Mouse (Mus musculus): ENCODE results near the gene Taf9. TPM values are rescaled to one million over a fixed set of nuclear protein-coding genes. Genes with fewer than 3 reads are reported as not detected.

Gene Taf9
- 13.5 and 16.5 TPM in 2 replicates for polyA plus RNA-seq (2012; rRNA removed)

- H3K27me3 ChIP-seq (ENCODE audit: control insufficient read depth, insufficient read depth, low read length): no peaks in the 10 kb centered on the region
- no peak for TF ChIP-seq CTCF (IDR thresholded peaks at IDR 0.05; ENCODE audit: borderline replicate concordance, control insufficient read depth, extremely low read depth, insufficient read depth, low read length, poor library complexity)
- TF ChIP-seq POLR2A (IDR thresholded peaks at IDR 0.05; ENCODE audit: control insufficient read depth, extremely low read depth, insufficient read depth, low read length, poor library complexity): no peak; the same call in 1 of the 2 replicates
- peak within 1 kb of the TSS; percentile 53 for H3K4me3 ChIP-seq (ENCODE audit: control insufficient read depth, insufficient read depth, low read length)
- no peaks in the 10 kb centered on the region; the same call in 1 of the 2 replicates for H3K36me3 ChIP-seq (ENCODE audit: control insufficient read depth, insufficient read depth, low read length)
- WGBS: under 1% methylated on average over 63 of the region's 63 CpGs
- peak within 1 kb of the TSS; percentile 3; the same call in 1 of the 2 replicates for H3K27ac ChIP-seq (ENCODE audit: control insufficient read depth, insufficient read depth, low read length)
- DNase-seq: no peak
- H3K4me1 ChIP-seq (replicated peaks; ENCODE audit: control insufficient read depth, insufficient read depth, low read length): 0 out of 2 replicates have a peak, but pooled peaks cover 2% of the 10 kb centered on the region
Measured at GRCm38 (mm10) chr13:100651439-100652186, at the start of gene Taf9. Gene Taf9, plus strand, starts transcription at chr13:100651579.

GRCm38 (mm10) chr13:100602239-100602902, 49.0 kb upstream of the Taf9 start:
- Histone ChIP-seq H3K4me3 (ENCODE audit: control insufficient read depth, insufficient read depth, low read length) (no peak overlapping the region), H3K36me3 (ENCODE audit: control insufficient read depth, insufficient read depth, low read length) (no peaks in the 10 kb centered on the region), H3K27ac (ENCODE audit: control insufficient read depth, insufficient read depth, low read length) (no peak overlapping the region), H3K27me3 (ENCODE audit: control insufficient read depth, insufficient read depth, low read length) (no peaks in the 10 kb centered on the region), H3K4me1 (replicated peaks; ENCODE audit: control insufficient read depth, insufficient read depth, low read length) (no peaks in the 10 kb centered on the region)
- 75% methylated on average over 5 of the region's 5 CpGs for WGBS
- TF ChIP-seq POLR2A (IDR thresholded peaks at IDR 0.05; ENCODE audit: control insufficient read depth, extremely low read depth, insufficient read depth, low read length, poor library complexity) (no peak), CTCF (IDR thresholded peaks at IDR 0.05; ENCODE audit: borderline replicate concordance, control insufficient read depth, extremely low read depth, insufficient read depth, low read length, poor library complexity) (no peak)
- no peak for DNase-seq

- H3K4me3 ChIP-seq (ENCODE audit: control insufficient read depth, insufficient read depth, low read length): no peak overlapping the region
- 95% methylated on average over 10 of the region's 10 CpGs for WGBS
- no peak for DNase-seq
- no peaks in the 10 kb centered on the region for H3K4me1 ChIP-seq (replicated peaks; ENCODE audit: control insufficient read depth, insufficient read depth, low read length)
- H3K27me3 ChIP-seq (ENCODE audit: control insufficient read depth, insufficient read depth, low read length): no peaks in the 10 kb centered on the region
- H3K27ac ChIP-seq (ENCODE audit: control insufficient read depth, insufficient read depth, low read length): no peak overlapping the region
- no peak for TF ChIP-seq CTCF (IDR thresholded peaks at IDR 0.05; ENCODE audit: borderline replicate concordance, control insufficient read depth, extremely low read depth, insufficient read depth, low read length, poor library complexity)
- no peak for TF ChIP-seq POLR2A (IDR thresholded peaks at IDR 0.05; ENCODE audit: control insufficient read depth, extremely low read depth, insufficient read depth, low read length, poor library complexity)
- no peaks in the 10 kb centered on the region for H3K36me3 ChIP-seq (ENCODE audit: control insufficient read depth, insufficient read depth, low read length)
Measured at GRCm38 (mm10) chr13:100603031-100603737, 48.2 kb upstream of the Taf9 start.

- no peak for DNase-seq
- no peaks in the 10 kb centered on the region for H3K4me1 ChIP-seq (replicated peaks; ENCODE audit: control insufficient read depth, insufficient read depth, low read length)
- H3K4me3 ChIP-seq (ENCODE audit: control insufficient read depth, insufficient read depth, low read length): no peak overlapping the region
- WGBS: 92% methylated on average over 11 of the region's 11 CpGs
- H3K36me3 ChIP-seq (ENCODE audit: control insufficient read depth, insufficient read depth, low read length): no peaks in the 10 kb centered on the region
- H3K27me3 ChIP-seq (ENCODE audit: control insufficient read depth, insufficient read depth, low read length): no peaks in the 10 kb centered on the region
- no peak overlapping the region for H3K27ac ChIP-seq (ENCODE audit: control insufficient read depth, insufficient read depth, low read length)
- TF ChIP-seq POLR2A (IDR thresholded peaks at IDR 0.05; ENCODE audit: control insufficient read depth, extremely low read depth, insufficient read depth, low read length, poor library complexity) (no peak), CTCF (IDR thresholded peaks at IDR 0.05; ENCODE audit: borderline replicate concordance, control insufficient read depth, extremely low read depth, insufficient read depth, low read length, poor library complexity) (no peak)
Measured at GRCm38 (mm10) chr13:100603738-100604095, 47.7 kb upstream of the Taf9 start.

GRCm38 (mm10) chr13:100605845-100606244, 45.5 kb upstream of the Taf9 start:
- H3K4me3 ChIP-seq (ENCODE audit: control insufficient read depth, insufficient read depth, low read length): no peak overlapping the region
- no peak overlapping the region for H3K27ac ChIP-seq (ENCODE audit: control insufficient read depth, insufficient read depth, low read length)
- TF ChIP-seq POLR2A (IDR thresholded peaks at IDR 0.05; ENCODE audit: control insufficient read depth, extremely low read depth, insufficient read depth, low read length, poor library complexity) (no peak), CTCF (IDR thresholded peaks at IDR 0.05; ENCODE audit: borderline replicate concordance, control insufficient read depth, extremely low read depth, insufficient read depth, low read length, poor library complexity) (no peak)
- H3K27me3 ChIP-seq (ENCODE audit: control insufficient read depth, insufficient read depth, low read length): no peaks in the 10 kb centered on the region
- no peaks in the 10 kb centered on the region for H3K4me1 ChIP-seq (replicated peaks; ENCODE audit: control insufficient read depth, insufficient read depth, low read length)
- no peak for DNase-seq
- H3K36me3 ChIP-seq (ENCODE audit: control insufficient read depth, insufficient read depth, low read length): no peaks in the 10 kb centered on the region
- 80% methylated on average over 1 of the region's 1 CpGs for WGBS

GRCm38 (mm10) chr13:100607756-100608155, 43.6 kb upstream of the Taf9 start:
- Histone ChIP-seq H3K27ac (ENCODE audit: control insufficient read depth, insufficient read depth, low read length) (no peak overlapping the region), H3K36me3 (ENCODE audit: control insufficient read depth, insufficient read depth, low read length) (no peaks in the 10 kb centered on the region), H3K4me1 (replicated peaks; ENCODE audit: control insufficient read depth, insufficient read depth, low read length) (no peaks in the 10 kb centered on the region), H3K27me3 (ENCODE audit: control insufficient read depth, insufficient read depth, low read length) (no peaks in the 10 kb centered on the region), H3K4me3 (ENCODE audit: control insufficient read depth, insufficient read depth, low read length) (no peak overlapping the region)
- DNase-seq: no peak
- 92% methylated on average over 8 of the region's 8 CpGs for WGBS
- no peak for TF ChIP-seq CTCF (IDR thresholded peaks at IDR 0.05; ENCODE audit: borderline replicate concordance, control insufficient read depth, extremely low read depth, insufficient read depth, low read length, poor library complexity)
- TF ChIP-seq POLR2A (IDR thresholded peaks at IDR 0.05; ENCODE audit: control insufficient read depth, extremely low read depth, insufficient read depth, low read length, poor library complexity): no peak
